ENCODE assay signal across 8 mouse cellular contexts in the genomic region with DNA sequence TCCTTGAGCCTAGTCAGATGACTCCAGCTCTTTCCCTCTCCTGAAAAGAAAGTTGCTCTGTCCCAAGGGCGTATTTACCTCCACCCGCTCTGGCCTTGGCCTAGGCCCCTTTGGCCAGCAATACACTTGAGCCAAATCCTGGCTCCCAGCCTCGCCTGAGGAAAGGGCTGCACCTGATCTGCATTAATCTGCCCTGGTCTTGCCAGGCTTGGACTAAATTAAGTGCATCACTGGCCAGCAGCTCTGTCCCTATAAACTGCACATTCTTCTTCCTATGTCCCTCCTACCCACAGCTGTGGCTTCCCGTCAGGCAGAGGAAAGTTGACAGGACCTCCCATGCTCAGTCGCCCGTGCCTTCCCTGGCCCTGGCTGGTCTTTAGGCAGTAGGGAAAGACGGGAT. TPM values are rescaled to one million over a fixed set of nuclear protein-coding genes. Genes with fewer than 3 reads are reported as not detected.
DNase-seq lines count a peak whose midpoint lies in the region; ATAC-seq and TF ChIP-seq lines count a peak whose summit lies in the region.

No protein-coding gene starts in this region.

- H3K9me3 ChIP-seq in forebrain, postnatal 0 days (ENCODE audit: low read length) = no peaks in the 10 kb centered on the region
- H3K9me3 ChIP-seq in forebrain, embryonic 16.5 days (ENCODE audit: control insufficient read depth, low read length) = no peaks in the 10 kb centered on the region
- no peaks in the 10 kb centered on the region for H3K9me3 ChIP-seq in E14TG2a.4 (ENCODE audit: low read length)
- no peaks in the 10 kb centered on the region for H3K9me3 ChIP-seq in embryonic facial prominence, embryonic 14.5 days (ENCODE audit: control insufficient read depth, low read length)
- no peaks in the 10 kb centered on the region for H3K9me3 ChIP-seq in kidney, embryonic 14.5 days (ENCODE audit: control insufficient read depth, low read length)
- no peaks in the 10 kb centered on the region for H3K9me3 ChIP-seq in limb, embryonic 15.5 days

- no peak overlapping the region for H3K27ac ChIP-seq in forebrain, postnatal 0 days (ENCODE audit: low read depth, low read length)
- no peak overlapping the region for H3K27ac ChIP-seq in forebrain, embryonic 16.5 days (ENCODE audit: low read length)
- H3K27ac ChIP-seq in embryonic facial prominence, embryonic 14.5 days (replicated peaks; ENCODE audit: low read depth, low read length) = no peak overlapping the region; the same call in 1 of the 2 replicates
- H3K27ac ChIP-seq in kidney, embryonic 14.5 days (ENCODE audit: low read depth, low read length) = no peak overlapping the region; the same call in 1 of the 2 replicates
- H3K27ac ChIP-seq in limb, embryonic 15.5 days = peak overlapping the region; percentile 44

- no peaks in the 10 kb centered on the region for H3K27me3 ChIP-seq in forebrain, postnatal 0 days (ENCODE audit: insufficient read depth, low read length)
- H3K27me3 ChIP-seq in forebrain, embryonic 16.5 days (replicated peaks; ENCODE audit: control insufficient read depth, insufficient read depth, low read length) = no peaks in the 10 kb centered on the region
- no peaks in the 10 kb centered on the region for H3K27me3 ChIP-seq in E14TG2a.4 (ENCODE audit: insufficient read depth, low read length)
- H3K27me3 ChIP-seq in embryonic facial prominence, embryonic 14.5 days (replicated peaks; ENCODE audit: control insufficient read depth, insufficient read depth, low read length) = no peaks in the 10 kb centered on the region
- no peaks in the 10 kb centered on the region for H3K27me3 ChIP-seq in kidney, embryonic 14.5 days (ENCODE audit: control insufficient read depth, insufficient read depth, low read length)
- no peaks in the 10 kb centered on the region for H3K27me3 ChIP-seq in limb, embryonic 15.5 days

- H3K4me1 ChIP-seq in forebrain, postnatal 0 days (ENCODE audit: insufficient read depth) = no peaks in the 10 kb centered on the region
- H3K4me1 ChIP-seq in forebrain, embryonic 16.5 days (replicated peaks; ENCODE audit: control insufficient read depth, insufficient read depth, low read length) = no peaks in the 10 kb centered on the region
- H3K4me1 ChIP-seq in E14TG2a.4 (replicated peaks; ENCODE audit: low read depth, low read length) = peaks cover 51% of the 10 kb centered on the region
- peaks cover 12% of the 10 kb centered on the region for H3K4me1 ChIP-seq in embryonic facial prominence, embryonic 14.5 days (ENCODE audit: control insufficient read depth, insufficient read depth, low read length)
- no peaks in the 10 kb centered on the region for H3K4me1 ChIP-seq in kidney, embryonic 14.5 days (ENCODE audit: control insufficient read depth, insufficient read depth, low read length)
- peaks cover 42% of the 10 kb centered on the region for H3K4me1 ChIP-seq in limb, embryonic 15.5 days

- whole genome bisulfite sequencing in forebrain, postnatal 0 days = 69% methylated on average over 7 of the region's 7 CpGs
- 68% methylated on average over 7 of the region's 7 CpGs for WGBS in forebrain, embryonic 16.5 days
- 49% methylated on average over 7 of the region's 7 CpGs for WGBS in embryonic facial prominence, embryonic 14.5 days
- WGBS in kidney, embryonic 14.5 days = 47% methylated on average over 7 of the region's 7 CpGs
- WGBS in limb, embryonic 15.5 days = 49% methylated on average over 7 of the region's 7 CpGs

- H3K36me3 ChIP-seq in forebrain, postnatal 0 days (ENCODE audit: insufficient read depth) = no peaks in the 10 kb centered on the region
- no peaks in the 10 kb centered on the region for H3K36me3 ChIP-seq in forebrain, embryonic 16.5 days (ENCODE audit: control insufficient read depth, insufficient read depth)
- no peaks in the 10 kb centered on the region for H3K36me3 ChIP-seq in E14TG2a.4 (ENCODE audit: insufficient read depth, low read length)
- no peaks in the 10 kb centered on the region for H3K36me3 ChIP-seq in embryonic facial prominence, embryonic 14.5 days (ENCODE audit: control insufficient read depth, insufficient read depth, low read length)
- H3K36me3 ChIP-seq in kidney, embryonic 14.5 days (ENCODE audit: control insufficient read depth, insufficient read depth, low read length) = no peaks in the 10 kb centered on the region
- no peaks in the 10 kb centered on the region for H3K36me3 ChIP-seq in limb, embryonic 15.5 days

- H3K4me3 ChIP-seq in forebrain, postnatal 0 days (ENCODE audit: low read depth, low read length) = no peak overlapping the region
- H3K4me3 ChIP-seq in forebrain, embryonic 16.5 days (replicated peaks; ENCODE audit: low read length) = no peak overlapping the region
- peak overlapping the region; percentile 69 for H3K4me3 ChIP-seq in E14TG2a.4 (replicated peaks; ENCODE audit: low read length)
- H3K4me3 ChIP-seq in embryonic facial prominence, embryonic 14.5 days (ENCODE audit: low read depth, low read length) = no peak overlapping the region
- H3K4me3 ChIP-seq in kidney, embryonic 14.5 days (ENCODE audit: low read length) = no peak overlapping the region
- no peak overlapping the region for H3K4me3 ChIP-seq in limb, embryonic 15.5 days

- peak; percentile 27 for DNase-seq in forebrain, postnatal 0 days
- peak; percentile 51 for DNase-seq in embryonic facial prominence, embryonic 14.5 days (ENCODE audit: low spot score)
- DNase-seq in spleen, postnatal 36 days (ENCODE audit: low spot score in 2 of 2) = no peak
- DNase-seq in thymus, postnatal 14 days = no peak

- H3K9ac ChIP-seq in forebrain, postnatal 0 days = no peak overlapping the region
- no peak overlapping the region for H3K9ac ChIP-seq in forebrain, embryonic 16.5 days (replicated peaks; ENCODE audit: low read depth, low read length)
- H3K9ac ChIP-seq in embryonic facial prominence, embryonic 14.5 days (ENCODE audit: low read depth, low read length) = no peak overlapping the region
- no peak overlapping the region for H3K9ac ChIP-seq in kidney, embryonic 14.5 days (ENCODE audit: low read depth, low read length)
- no peak overlapping the region for H3K9ac ChIP-seq in limb, embryonic 15.5 days

- TF ChIP-seq CTCF in forebrain, postnatal 0 days (IDR thresholded peaks at IDR 0.05; ENCODE audit: low read depth) = no peak
- no peak for TF ChIP-seq CTCF in E14TG2a.4 (conservative IDR thresholded peaks at IDR 0.05; ENCODE audit: low read length)

- H3K4me2 ChIP-seq in forebrain, postnatal 0 days (ENCODE audit: low read depth) = no peak overlapping the region
- H3K4me2 ChIP-seq in forebrain, embryonic 16.5 days (ENCODE audit: low read length) = no peak overlapping the region
- no peak overlapping the region for H3K4me2 ChIP-seq in embryonic facial prominence, embryonic 14.5 days (ENCODE audit: low read depth, low read length)
- H3K4me2 ChIP-seq in kidney, embryonic 14.5 days (replicated peaks; ENCODE audit: low read depth, low read length) = no peak overlapping the region
- no peak overlapping the region for H3K4me2 ChIP-seq in limb, embryonic 15.5 days

- peak; percentile 40; the same call in 1 of the 2 replicates for ATAC-seq in forebrain, postnatal 0 days
- ATAC-seq in forebrain, embryonic 16.5 days = no peak
- peak; percentile 75 for ATAC-seq in embryonic facial prominence, embryonic 14.5 days (ENCODE audit: low read depth)
- ATAC-seq in kidney, embryonic 14.5 days (ENCODE audit: low FRiP score, low TSS enrichment) = peak; percentile 72; the same call in 1 of the 2 replicates
- ATAC-seq in limb, embryonic 15.5 days (ENCODE audit: insufficient number of reproducible peaks, low FRiP score, low TSS enrichment, low read depth) = peak; percentile 56

RNA-seq across cellular contexts. Expression of a gene that starts 36.1 kb away (rescaled TPM):
- total RNA-seq in forebrain, postnatal 0 days (2014; rRNA removed) = 2.0 and 3.0 TPM in 2 replicates
- 3.7 and 4.2 TPM in 2 replicates for polyA plus RNA-seq in forebrain, postnatal 0 days (2015; fragmentation: Nextera tagmentation; extraction: Ambion mirVana)
- polyA plus RNA-seq in forebrain, embryonic 16.5 days (2015; fragmentation: Nextera tagmentation; extraction: Ambion mirVana) = 2.0 and 2.6 TPM in 2 replicates
- 27.6 and 30.2 TPM in 2 replicates for polyA plus RNA-seq in embryonic facial prominence, embryonic 14.5 days (2014; fragmentation: Nextera tagmentation; extraction: Ambion mirVana)
- polyA plus RNA-seq in kidney, embryonic 14.5 days (2014; fragmentation: Nextera tagmentation; extraction: Ambion mirVana) = 29.1 and 44.5 TPM in 2 replicates
- polyA plus RNA-seq in limb, embryonic 15.5 days (2015; fragmentation: Nextera tagmentation; extraction: Ambion mirVana) = 20.9 and 28.6 TPM in 2 replicates

RNA-seq across cellular contexts. Expression of a gene that starts 37.0 kb away (rescaled TPM):
- 25.4 and 28.7 TPM in 2 replicates for total RNA-seq in forebrain, postnatal 0 days (2014; rRNA removed)
- 11.1 and 14.7 TPM in 2 replicates for polyA plus RNA-seq in forebrain, postnatal 0 days (2015; fragmentation: Nextera tagmentation; extraction: Ambion mirVana)
- polyA plus RNA-seq in forebrain, embryonic 16.5 days (2015; fragmentation: Nextera tagmentation; extraction: Ambion mirVana) = 10.4 and 13.7 TPM in 2 replicates
- 45.6 and 48.1 TPM in 2 replicates for polyA plus RNA-seq in embryonic facial prominence, embryonic 14.5 days (2014; fragmentation: Nextera tagmentation; extraction: Ambion mirVana)
- 17.0 and 24.0 TPM in 2 replicates for polyA plus RNA-seq in kidney, embryonic 14.5 days (2014; fragmentation: Nextera tagmentation; extraction: Ambion mirVana)
- polyA plus RNA-seq in limb, embryonic 15.5 days (2015; fragmentation: Nextera tagmentation; extraction: Ambion mirVana) = 31.6 and 35.4 TPM in 2 replicates

Comparison
In these comparisons a context has a peak if more than half of its experiments do, and no peak if none do; other contexts are left out.
1. DNase-seq: peak in forebrain, postnatal 0 days (single experiment) and embryonic facial prominence, embryonic 14.5 days (single experiment); none in spleen, postnatal 36 days (0 of 2) and thymus, postnatal 14 days (single experiment).